Mouse (Mus musculus) neural tube, embryonic 13.5 days (tissue): Measurements from ENCODE around the gene Brat1. TPM values are rescaled to one million over a fixed set of nuclear protein-coding genes. Genes with fewer than 3 reads are reported as not detected.
"Not testable (repeated sequence)": the region's sequence is repeated elsewhere in the genome, so short reads cannot be mapped to it uniquely, and the experiment has no call there.

ENCODE experiments used
- ATAC-seq: fragments of 200-750 bp; cut with Nextera tagmentation; 2 replicates; pipeline ENCODE4 v1.8.0; 2017; ENCODE audit warnings: low read depth, mild to moderate bottlenecking, moderate TSS enrichment, moderate library complexity
- H3K27ac ChIP-seq: fragments of 300-500 bp; sonication (generic); replicated peaks from 2 replicates; pipeline ENCODE4 v1.5.1; 2015; ENCODE audit warnings: moderate library complexity, mild to moderate bottlenecking, inconsistent platforms
- H3K27me3 ChIP-seq: fragments of 300-500 bp; sonication (generic); 2 replicates; pipeline ENCODE4 v1.6.1; 2015; ENCODE audit warnings: mild to moderate bottlenecking, inconsistent platforms
- H3K36me3 ChIP-seq: fragments of 300-500 bp; sonication (generic); 2 replicates; pipeline ENCODE4 v1.6.1; 2015; ENCODE audit warnings: mild to moderate bottlenecking, inconsistent platforms
- H3K4me1 ChIP-seq: fragments of 300-500 bp; sonication (generic); replicated peaks from 2 replicates; pipeline ENCODE4 v1.6.1; 2015; ENCODE audit warnings: inconsistent platforms
- H3K4me2 ChIP-seq: fragments of 300-500 bp; sonication (generic); 2 replicates; pipeline ENCODE4 v1.6.1; 2015; ENCODE audit warnings: inconsistent platforms, mild to moderate bottlenecking, moderate library complexity
- H3K4me3 ChIP-seq: fragments of 300-500 bp; sonication (generic); 2 replicates; pipeline ENCODE4 v1.5.1; 2015; ENCODE audit warnings: mild to moderate bottlenecking, inconsistent platforms
- H3K9ac ChIP-seq: fragments of 300-500 bp; sonication (generic); 2 replicates; pipeline ENCODE4 v1.6.1; 2015; ENCODE audit warnings: moderate library complexity, mild to moderate bottlenecking, inconsistent platforms
- H3K9me3 ChIP-seq: fragments of 300-500 bp; sonication (generic); 2 replicates; pipeline ENCODE4 v1.6.1; 2016; ENCODE audit warnings: inconsistent platforms
- WGBS: fragments of 180-500 bp; shearing (Covaris S2); methylation state at CpG from one replicate; pipeline ENCODE4 v1.1.7; 2015; 5-methylcytosine and 5-hydroxymethylcytosine counted together
- polyA plus RNA-seq: library from polyadenylated mRNA; unstranded; fragments of >200 nt; fragmentation: Nextera tagmentation; extraction: Ambion mirVana; gene quantifications from 2 replicates; pipeline ENCODE4 v1.2.1, GENCODE M21; 2015

Gene Brat1
- polyA plus RNA-seq: 23.5 and 25.8 TPM in 2 replicates

- peak within 1 kb of the TSS; percentile 87 for H3K9ac ChIP-seq
- peak; percentile 94 for ATAC-seq
- no peaks in the 10 kb centered on the region for H3K9me3 ChIP-seq
- WGBS: under 1% methylated on average over 67 of the region's 69 CpGs
- peaks cover 54% of the 10 kb centered on the region for H3K4me1 ChIP-seq
- peaks cover 18% of the 10 kb centered on the region for H3K36me3 ChIP-seq
- peak within 1 kb of the TSS; percentile 89 for H3K27ac ChIP-seq
- peak within 1 kb of the TSS; percentile 68 for H3K4me3 ChIP-seq
- no peaks in the 10 kb centered on the region for H3K27me3 ChIP-seq
- peak within 1 kb of the TSS; percentile 87 for H3K4me2 ChIP-seq
Observed at GRCm38 (mm10) chr5:140704378-140705251, at the start of gene Brat1. Brat1 (plus strand) TSS chr5:140705011.

GRCm38 (mm10) chr5:140659607-140660272 is 45.1 kb upstream of the Brat1 start:
- ATAC-seq: peak; percentile 92
- Histone ChIP-seq H3K4me3 (no peak overlapping the region), H3K9me3 (no peaks in the 10 kb centered on the region), H3K9ac (0 out of 2 replicates have a peak overlapping the region, but pooled peaks have one; percentile 31), H3K36me3 (no peaks in the 10 kb centered on the region; the same call in 1 of the 2 replicates), H3K4me2 (0 out of 2 replicates have a peak overlapping the region, but pooled peaks have one; percentile 24), H3K4me1 (peaks cover 56% of the 10 kb centered on the region), H3K27ac (peak overlapping the region; percentile 82), H3K27me3 (no peaks in the 10 kb centered on the region)
- 19% methylated on average over 16 of the region's 16 CpGs for WGBS

GRCm38 (mm10) chr5:140660398-140660797 is 44.4 kb upstream of the Brat1 start:
- WGBS: 43% methylated on average over 1 of the region's 1 CpGs
- Histone ChIP-seq H3K4me3 (no peak overlapping the region), H3K9ac (no peak overlapping the region), H3K9me3 (no peaks in the 10 kb centered on the region), H3K36me3 (peaks cover 7% of the 10 kb centered on the region), H3K27ac (peak overlapping the region; percentile 82), H3K27me3 (no peaks in the 10 kb centered on the region), H3K4me2 (no peak overlapping the region), H3K4me1 (peaks cover 56% of the 10 kb centered on the region)
- no peak for ATAC-seq

GRCm38 (mm10) chr5:140661427-140661826 is 43.4 kb upstream of the Brat1 start:
- H3K9me3 ChIP-seq: no peaks in the 10 kb centered on the region
- ATAC-seq: no peak
- no peak overlapping the region for H3K27ac ChIP-seq
- WGBS: 74% methylated on average over 8 of the region's 8 CpGs
- peaks cover 17% of the 10 kb centered on the region for H3K36me3 ChIP-seq
- no peak overlapping the region for H3K4me3 ChIP-seq
- peaks cover 56% of the 10 kb centered on the region for H3K4me1 ChIP-seq
- H3K4me2 ChIP-seq: no peak overlapping the region
- no peaks in the 10 kb centered on the region for H3K27me3 ChIP-seq
- H3K9ac ChIP-seq: no peak overlapping the region

- Histone ChIP-seq H3K4me3 (no peak overlapping the region), H3K9ac (peak overlapping the region; percentile 6; the same call in 1 of the 2 replicates), H3K27me3 (no peaks in the 10 kb centered on the region), H3K4me2 (no peak overlapping the region), H3K9me3 (no peaks in the 10 kb centered on the region), H3K4me1 (peaks cover 56% of the 10 kb centered on the region), H3K36me3 (peaks cover 22% of the 10 kb centered on the region), H3K27ac (no peak overlapping the region; the same call in 1 of the 2 replicates)
- ATAC-seq: no peak
- WGBS: 53% methylated on average over 12 of the region's 12 CpGs
Observed at GRCm38 (mm10) chr5:140661875-140662643, 42.8 kb upstream of the Brat1 start.

- Histone ChIP-seq H3K4me3 (no peak overlapping the region), H3K4me1 (peaks cover 51% of the 10 kb centered on the region), H3K27me3 (no peaks in the 10 kb centered on the region), H3K4me2 (no peak overlapping the region), H3K27ac (no peak overlapping the region; the same call in 1 of the 2 replicates), H3K9me3 (no peaks in the 10 kb centered on the region), H3K36me3 (peaks cover 31% of the 10 kb centered on the region), H3K9ac (peak overlapping the region; percentile 14; the same call in 1 of the 2 replicates)
- 73% methylated on average over 17 of the region's 17 CpGs for WGBS
- ATAC-seq: no peak
Observed at GRCm38 (mm10) chr5:140662741-140663592, 41.8 kb upstream of the Brat1 start.

- Histone ChIP-seq H3K27ac (0 out of 2 replicates have a peak overlapping the region, but pooled peaks have one; percentile 5), H3K4me2 (no peak overlapping the region), H3K9ac (no peak overlapping the region), H3K9me3 (0 out of 2 replicates have a peak, but pooled peaks cover 3% of the 10 kb centered on the region), H3K27me3 (no peaks in the 10 kb centered on the region), H3K36me3 (peaks cover 38% of the 10 kb centered on the region), H3K4me3 (no peak overlapping the region), H3K4me1 (peaks cover 51% of the 10 kb centered on the region)
- WGBS: 55% methylated on average over 7 of the region's 7 CpGs
- no peak for ATAC-seq
Observed at GRCm38 (mm10) chr5:140663621-140664180, 41.1 kb upstream of the Brat1 start.

- H3K9me3 ChIP-seq: 0 out of 2 replicates have a peak, but pooled peaks cover 4% of the 10 kb centered on the region
- no peak overlapping the region for H3K4me2 ChIP-seq
- peaks cover 74% of the 10 kb centered on the region for H3K36me3 ChIP-seq
Observed at GRCm38 (mm10) chr5:140672115-140672514, 32.7 kb upstream of the Brat1 start.

GRCm38 (mm10) chr5:140672603-140673002 is 32.2 kb upstream of the Brat1 start:
- H3K4me3 ChIP-seq, H3K9ac ChIP-seq, H3K27me3 ChIP-seq, ATAC-seq, H3K4me2 ChIP-seq, H3K9me3 ChIP-seq, H3K27ac ChIP-seq: not testable (repeated sequence)
- 91% methylated on average over 6 of the region's 6 CpGs for WGBS
- peaks cover 14% of the 10 kb centered on the region for H3K4me1 ChIP-seq
- peaks cover 74% of the 10 kb centered on the region for H3K36me3 ChIP-seq

More at GRCm38 (mm10) chr5:140672115-140672514, 32.7 kb upstream of the Brat1 start:
- H3K4me1 ChIP-seq: peaks cover 14% of the 10 kb centered on the region
- H3K27me3 ChIP-seq: no peaks in the 10 kb centered on the region
- H3K27ac ChIP-seq: no peak overlapping the region
- no peak overlapping the region for H3K4me3 ChIP-seq
- WGBS: 92% methylated on average over 6 of the region's 6 CpGs
- ATAC-seq: no peak
- H3K9ac ChIP-seq: no peak overlapping the region

- Histone ChIP-seq H3K27me3 (no peaks in the 10 kb centered on the region), H3K4me2 (no peak overlapping the region), H3K9ac (no peak overlapping the region), H3K4me3 (no peak overlapping the region), H3K4me1 (peaks cover 14% of the 10 kb centered on the region), H3K9me3 (no peaks in the 10 kb centered on the region), H3K27ac (no peak overlapping the region), H3K36me3 (peaks cover 74% of the 10 kb centered on the region)
- WGBS: 88% methylated on average over 17 of the region's 17 CpGs
- no peak for ATAC-seq
Observed at GRCm38 (mm10) chr5:140674036-140674435, 30.8 kb upstream of the Brat1 start.
